Mouse (Mus musculus): Measurements from ENCODE around the gene Pafah1b2. TPM values are rescaled to one million over a fixed set of nuclear protein-coding genes. Genes with fewer than 3 reads are reported as not detected.

Pafah1b2 gene
- polyA plus RNA-seq, 1 experiment from 2014 or later, result 220 TPM

Small RNAs within 50 kb of the gene (microRNA-seq; reads per million reads assigned to microRNA genes)
- gene Mir7087, result not detected

Other genes starting within 250 kb of the Pafah1b2 start
- 23.6 and 26.2 TPM in 2 replicates for gene Cep164, start 184.0 kb downstream of the Pafah1b2 start, polyA plus RNA-seq (2016; fragmentation: Nextera tagmentation; extraction: Ambion mirVana)
- gene Bace1, start 174.1 kb downstream of the Pafah1b2 start, polyA plus RNA-seq (2016; fragmentation: Nextera tagmentation; extraction: Ambion mirVana), result 27.3 and 28.3 TPM in 2 replicates
- 22.6 and 23.9 TPM in 2 replicates for gene Pcsk7, start 106.2 kb downstream of the Pafah1b2 start, polyA plus RNA-seq (2016; fragmentation: Nextera tagmentation; extraction: Ambion mirVana)
- 57.9 and 61.7 TPM in 2 replicates for gene Rnf214, start 105.8 kb downstream of the Pafah1b2 start, polyA plus RNA-seq (2016; fragmentation: Nextera tagmentation; extraction: Ambion mirVana)
- 7.5 and 10.8 TPM in 2 replicates for gene Tagln, start 76.6 kb downstream of the Pafah1b2 start, polyA plus RNA-seq (2016; fragmentation: Nextera tagmentation; extraction: Ambion mirVana)
- 34.5 and 38.4 TPM in 2 replicates for gene Sidt2, start 57.4 kb downstream of the Pafah1b2 start, polyA plus RNA-seq (2016; fragmentation: Nextera tagmentation; extraction: Ambion mirVana)
- gene Sik3, start 130 bp upstream of the Pafah1b2 start, polyA plus RNA-seq (2016; fragmentation: Nextera tagmentation; extraction: Ambion mirVana), result 12.0 and 12.6 TPM in 2 replicates
- 2.5 and 3.2 TPM in 2 replicates for gene Apoa1, start 215.9 kb upstream of the Pafah1b2 start, polyA plus RNA-seq (2016; fragmentation: Nextera tagmentation; extraction: Ambion mirVana)
- gene Apoc3, start 222.9 kb upstream of the Pafah1b2 start, polyA plus RNA-seq (2016; fragmentation: Nextera tagmentation; extraction: Ambion mirVana), result not detected in 2 replicates
- not detected in 2 replicates for gene Apoa4, start 228.0 kb upstream of the Pafah1b2 start, polyA plus RNA-seq (2016; fragmentation: Nextera tagmentation; extraction: Ambion mirVana)